25 mouse cellular contexts compared by ENCODE assay signal in genomic region chr9:27478346-27478745, GRCm38 (mm10).
"Had no signal": no experiment of that assay in that cellular context is flagged by ENCODE, and none has a peak within 500 bp of the region (broad histone marks: within the 10 kb centered on the region; RNA-seq: fewer than 3 reads in every experiment).

No protein-coding gene starts in this region.

- H3K4me1 ChIP-seq: heart, embryonic 10.5 days; intestine, embryonic 15.5 days; limb, embryonic 13.5 days; limb, embryonic 15.5 days had no signal

- H3K4me2 ChIP-seq: heart, embryonic 12.5 days; hindbrain, embryonic 12.5 days; hindbrain, embryonic 14.5 days; intestine, embryonic 15.5 days; limb, embryonic 13.5 days; limb, embryonic 15.5 days had no signal

- H3K9me3 ChIP-seq: heart, embryonic 10.5 days; hindbrain, embryonic 10.5 days; hindbrain, embryonic 12.5 days; intestine, embryonic 15.5 days; limb, embryonic 13.5 days; limb, embryonic 15.5 days had no signal

- H3K36me3 ChIP-seq: heart, embryonic 10.5 days; heart, embryonic 12.5 days; hindbrain, embryonic 10.5 days; hindbrain, embryonic 12.5 days; intestine, embryonic 15.5 days; limb, embryonic 13.5 days; limb, embryonic 15.5 days had no signal

- H3K9ac ChIP-seq: heart, embryonic 12.5 days; hindbrain, embryonic 12.5 days; hindbrain, embryonic 14.5 days; intestine, embryonic 15.5 days; limb, embryonic 13.5 days; limb, embryonic 15.5 days had no signal

- DNase-seq: gastrocnemius, adult 2 months; gastrocnemius, postnatal 10 days; gastrocnemius, postnatal 25 days; heart, adult 18-20 months; heart, postnatal 10 days; heart, postnatal 4 days; kidney, adult 18-20 months; kidney, adult 8-10 months; kidney, postnatal 10 days; kidney, postnatal 25 days; kidney, postnatal 4 days; left cerebral cortex, postnatal 4 days had no signal

- H3K27ac ChIP-seq: gastrocnemius, adult 2 months; heart, embryonic 10.5 days; hindbrain, embryonic 10.5 days; hindbrain, embryonic 12.5 days; hindbrain, embryonic 14.5 days; intestine, embryonic 15.5 days; layer of hippocampus, adult 2 months; left cerebral cortex, adult 2 months; limb, embryonic 13.5 days; limb, embryonic 15.5 days had no signal

- ATAC-seq: hindbrain, embryonic 16.5 days; inflammation-experienced regulatory T-cells, adult 6 months; intestine, embryonic 15.5 days; intestine, postnatal 0 days had no signal

- H3K4me3 ChIP-seq: gastrocnemius, adult 2 months; heart, embryonic 10.5 days; heart, embryonic 12.5 days; hindbrain, embryonic 10.5 days; hindbrain, embryonic 12.5 days; intestine, embryonic 15.5 days; layer of hippocampus, adult 2 months; left cerebral cortex, adult 2 months; limb, embryonic 13.5 days; limb, embryonic 15.5 days had no signal

- H3K27me3 ChIP-seq: heart, embryonic 12.5 days; hindbrain, embryonic 12.5 days; intestine, embryonic 15.5 days; limb, embryonic 13.5 days; limb, embryonic 15.5 days had no signal
